Mouse (Mus musculus): ENCODE measurements at regions not wholly inside any gene's neighbourhood (a gene's known extent, or its start where the extent isn't known, plus 50 kb on each side); places are given as distances from the start of the nearest gene placed in this dataset.
"Not testable (repeated sequence)": the region's sequence is repeated elsewhere in the genome, so short reads cannot be mapped to it uniquely, and the experiment has no call there.

GRCm38 (mm10) chr9:9342456-9343185 is 103.7 kb upstream of the Arhgap42 start:
- no peak for DNase-seq (ENCODE audit: low spot score in 2 of 2)

- no peak for DNase-seq (ENCODE audit: low spot score in 2 of 2)
These were observed 79.7 kb upstream of the Arhgap42 start for GRCm38 (mm10) chr9:9318624-9319023.

GRCm38 (mm10) chr9:9316021-9316420 is 77.1 kb upstream of the Arhgap42 start:
- no peak for DNase-seq (ENCODE audit: low spot score in 2 of 2)

- no peak for DNase-seq (ENCODE audit: low spot score in 2 of 2)
These were observed 73.4 kb upstream of the Arhgap42 start for GRCm38 (mm10) chr9:9312274-9312673.

- no peak for DNase-seq (ENCODE audit: low spot score in 2 of 2)
These were observed 72.8 kb upstream of the Arhgap42 start for GRCm38 (mm10) chr9:9311627-9312265.

GRCm38 (mm10) chr9:9311040-9311583 is 72.2 kb upstream of the Arhgap42 start:
- not testable (repeated sequence) for DNase-seq (ENCODE audit: low spot score in 2 of 2)

GRCm38 (mm10) chr9:9290767-9291166 is 51.9 kb upstream of the Arhgap42 start:
- no peak for DNase-seq (ENCODE audit: low spot score in 2 of 2)

- DNase-seq (ENCODE audit: low spot score in 2 of 2): no peak
These were observed 50.7 kb upstream of the Arhgap42 start for GRCm38 (mm10) chr9:9289570-9289969.

All from frontal cortex, postnatal 36 days (tissue).